Mouse (Mus musculus) layer of hippocampus, adult 6 months (tissue): Measurements from ENCODE around the gene Klf8. TPM values are rescaled to one million over a fixed set of nuclear protein-coding genes. Genes with fewer than 3 reads are reported as not detected.

ENCODE experiments used
- long read RNA-seq, 2 experiments: library from polyadenylated mRNA; unstranded; transcript quantifications; one replicate each; pipeline ENCODE4 v2.0.0; 2019 to 2020
- polyA plus RNA-seq: library from polyadenylated mRNA; unstranded; fragments of <200 nt; fragmentation: Nextera tagmentation; gene quantifications from 2 replicates; pipeline ENCODE4 v1.2.3, GENCODE M21; 2021

Gene Klf8
- polyA plus RNA-seq, result 0.58 and 1.2 TPM in 2 replicates
- long read RNA-seq, experiment 1, result 0 reads
- long read RNA-seq, experiment 2, result 0 reads

DNA sequence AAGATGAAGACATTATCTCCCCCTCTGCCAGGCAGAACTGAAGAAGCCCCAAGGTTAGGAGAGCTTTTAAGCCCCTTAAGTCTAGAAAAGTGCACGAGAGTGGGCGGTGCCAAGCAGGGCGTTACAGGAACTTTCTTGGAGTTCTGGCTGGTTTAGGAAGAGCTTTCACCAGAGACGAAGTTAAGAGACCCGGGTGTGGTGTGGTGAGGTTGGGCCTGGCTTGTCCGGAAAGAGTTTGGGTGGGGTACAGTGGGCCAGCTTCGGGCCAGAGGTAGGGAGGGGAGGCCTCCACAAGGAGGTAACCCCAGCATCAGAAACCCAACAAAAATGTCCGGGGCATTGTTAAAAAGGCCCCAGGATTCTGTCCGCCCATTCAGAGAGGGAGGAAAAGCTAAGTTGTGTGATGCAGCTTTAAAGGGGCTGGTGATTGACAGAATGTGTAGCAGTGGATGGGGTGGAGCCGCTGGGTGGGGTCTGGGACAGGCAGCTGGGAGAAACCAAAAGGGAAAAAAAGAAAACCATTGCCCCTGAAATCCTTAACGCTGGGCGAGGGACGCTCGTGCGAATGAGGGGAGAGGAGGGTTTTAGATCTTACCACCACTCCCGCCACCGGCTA is at the start of gene Klf8:
Klf8 (plus strand) TSS at position 163 of the 616 bp plus-strand sequence.

Other genes with a start within 250 kb of the Klf8 start
- gene Usp51, start 231.0 kb upstream of the Klf8 start, polyA plus RNA-seq, result 0.50 and 0.55 TPM in 2 replicates
- 8.3 and 9.1 TPM in 2 replicates for gene Mageh1, start 199.9 kb upstream of the Klf8 start, polyA plus RNA-seq
- 0.14 and 0.16 TPM in 2 replicates for gene Foxr2, start 118.7 kb upstream of the Klf8 start, polyA plus RNA-seq
- gene Rragb, start 97.5 kb upstream of the Klf8 start, polyA plus RNA-seq, result 11.7 and 13.6 TPM in 2 replicates